9 mouse cellular contexts compared by ENCODE assay signal in the genomic region with DNA sequence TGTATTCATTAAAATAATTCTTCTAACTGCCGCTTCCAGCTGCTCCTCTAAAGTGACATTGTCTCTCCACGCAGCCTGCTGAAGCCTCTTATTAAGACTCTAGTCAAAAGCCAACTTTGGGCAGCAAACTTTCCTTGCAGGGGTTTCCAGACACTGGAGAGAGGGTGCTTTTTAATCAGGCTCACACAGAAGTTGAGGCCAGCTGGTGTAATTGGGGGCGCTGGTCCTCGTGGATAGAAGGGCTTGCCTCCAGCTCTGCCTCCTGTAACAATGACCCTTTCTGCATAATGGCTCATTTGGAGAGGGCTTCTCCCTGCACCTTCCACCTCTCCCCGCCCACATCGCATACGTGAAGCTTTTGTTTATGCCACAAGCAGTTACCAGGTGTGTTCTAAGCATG.
DNase-seq lines count a peak whose midpoint lies in the region; ATAC-seq and TF ChIP-seq lines count a peak whose summit lies in the region.
"Had no signal": no experiment of that assay in that cellular context is flagged by ENCODE, and none has a peak within 500 bp of the region (broad histone marks: within the 10 kb centered on the region; RNA-seq: fewer than 3 reads in every experiment).

No protein-coding gene starts in this region.

- H3K9ac ChIP-seq in heart, embryonic 15.5 days: no peak overlapping the region
- H3K9ac ChIP-seq in forebrain, postnatal 0 days: no peak overlapping the region
- no peak overlapping the region for H3K9ac ChIP-seq in midbrain, embryonic 12.5 days (replicated peaks)

- H3K9me3 ChIP-seq in heart, embryonic 15.5 days (replicated peaks): no peaks in the 10 kb centered on the region
- no peaks in the 10 kb centered on the region for H3K9me3 ChIP-seq in embryonic facial prominence, embryonic 10.5 days
- H3K9me3 ChIP-seq in forebrain, postnatal 0 days (ENCODE audit: low read length): no peaks in the 10 kb centered on the region
- H3K9me3 ChIP-seq in midbrain, embryonic 12.5 days: no peaks in the 10 kb centered on the region

- no peaks in the 10 kb centered on the region for H3K36me3 ChIP-seq in heart, embryonic 15.5 days
- H3K36me3 ChIP-seq in embryonic facial prominence, embryonic 10.5 days (replicated peaks): no peaks in the 10 kb centered on the region
- H3K36me3 ChIP-seq in forebrain, postnatal 0 days (ENCODE audit: insufficient read depth): no peaks in the 10 kb centered on the region
- H3K36me3 ChIP-seq in midbrain, embryonic 12.5 days: no peaks in the 10 kb centered on the region

- H3K27ac ChIP-seq in heart, embryonic 15.5 days: peak overlapping the region; percentile 94
- peak overlapping the region; percentile 87 for H3K27ac ChIP-seq in embryonic facial prominence, embryonic 10.5 days (replicated peaks)
- H3K27ac ChIP-seq in forebrain, postnatal 0 days (ENCODE audit: low read depth, low read length): peak overlapping the region; percentile 76
- peak overlapping the region; percentile 88 for H3K27ac ChIP-seq in midbrain, embryonic 12.5 days (replicated peaks)

- 58% methylated on average over 7 of the region's 7 CpGs for WGBS in heart, embryonic 15.5 days
- 36% methylated on average over 7 of the region's 7 CpGs for WGBS in embryonic facial prominence, embryonic 10.5 days
- 10% methylated on average over 7 of the region's 7 CpGs for WGBS in forebrain, postnatal 0 days
- WGBS in midbrain, embryonic 12.5 days: 29% methylated on average over 7 of the region's 7 CpGs

- H3K4me1 ChIP-seq in heart, embryonic 15.5 days (replicated peaks): peaks cover 24% of the 10 kb centered on the region
- H3K4me1 ChIP-seq in embryonic facial prominence, embryonic 10.5 days: peaks cover 49% of the 10 kb centered on the region
- peaks cover 9% of the 10 kb centered on the region; the same call in 1 of the 2 replicates for H3K4me1 ChIP-seq in forebrain, postnatal 0 days (ENCODE audit: insufficient read depth)
- H3K4me1 ChIP-seq in midbrain, embryonic 12.5 days: peaks cover 28% of the 10 kb centered on the region

- DNase-seq in heart, adult 9 months (ENCODE audit: low spot score in 2 of 2): no peak
- no peak for DNase-seq in embryonic facial prominence, embryonic 10.5 days (ENCODE audit: low spot score)
- DNase-seq in forebrain, postnatal 0 days: peak; percentile 69
- DNase-seq in ovary, postnatal 10 days (ENCODE audit: low spot score): no peak
- DNase-seq in left cerebral cortex, postnatal 4 days: no peak
- DNase-seq in cerebellum, adult 8-10 months: no peak

- no peaks in the 10 kb centered on the region for H3K27me3 ChIP-seq in heart, embryonic 15.5 days
- H3K27me3 ChIP-seq in embryonic facial prominence, embryonic 10.5 days (replicated peaks; ENCODE audit: low read depth, poor library complexity, severe bottlenecking): no peaks in the 10 kb centered on the region; the same call in 1 of the 2 replicates
- no peaks in the 10 kb centered on the region for H3K27me3 ChIP-seq in forebrain, postnatal 0 days (ENCODE audit: insufficient read depth, low read length)
- peaks cover 8% of the 10 kb centered on the region; the same call in 1 of the 2 replicates for H3K27me3 ChIP-seq in midbrain, embryonic 12.5 days

- H3K4me2 ChIP-seq in heart, embryonic 15.5 days: 0 out of 2 replicates have a peak overlapping the region, but pooled peaks have one; percentile 32
- no peak overlapping the region for H3K4me2 ChIP-seq in forebrain, postnatal 0 days (ENCODE audit: low read depth)
- no peak overlapping the region for H3K4me2 ChIP-seq in midbrain, embryonic 12.5 days (replicated peaks)

- intact Hi-C loops in left cerebral cortex, postnatal 4 days (cut with DNase I): no loop called here

- TF ChIP-seq CTCF in forebrain, postnatal 0 days (IDR thresholded peaks at IDR 0.05; ENCODE audit: low read depth): no peak

- H3K4me3 ChIP-seq in heart, embryonic 15.5 days: no peak overlapping the region
- H3K4me3 ChIP-seq in embryonic facial prominence, embryonic 10.5 days: no peak overlapping the region
- H3K4me3 ChIP-seq in forebrain, postnatal 0 days (ENCODE audit: low read depth, low read length): no peak overlapping the region
- no peak overlapping the region for H3K4me3 ChIP-seq in midbrain, embryonic 12.5 days
- H3K4me3 ChIP-seq: erythroblast, embryonic 14.5 days had no signal

- ATAC-seq in heart, embryonic 15.5 days (replicated peaks; ENCODE audit: insufficient number of reproducible peaks, insufficient read depth, low FRiP score, low read depth): no peak
- ATAC-seq in forebrain, postnatal 0 days: peak; percentile 66
- peak; percentile 57 for ATAC-seq in midbrain, embryonic 12.5 days (ENCODE audit: low FRiP score, low read depth)
